Mouse (Mus musculus): ENCODE results near the gene Slc15a4. TPM values are rescaled to one million over a fixed set of nuclear protein-coding genes. Genes with fewer than 3 reads are reported as not detected.

Gene Slc15a4
- polyA plus RNA-seq, 1 experiment from 2014 or later, result 14.1 TPM

DNA sequence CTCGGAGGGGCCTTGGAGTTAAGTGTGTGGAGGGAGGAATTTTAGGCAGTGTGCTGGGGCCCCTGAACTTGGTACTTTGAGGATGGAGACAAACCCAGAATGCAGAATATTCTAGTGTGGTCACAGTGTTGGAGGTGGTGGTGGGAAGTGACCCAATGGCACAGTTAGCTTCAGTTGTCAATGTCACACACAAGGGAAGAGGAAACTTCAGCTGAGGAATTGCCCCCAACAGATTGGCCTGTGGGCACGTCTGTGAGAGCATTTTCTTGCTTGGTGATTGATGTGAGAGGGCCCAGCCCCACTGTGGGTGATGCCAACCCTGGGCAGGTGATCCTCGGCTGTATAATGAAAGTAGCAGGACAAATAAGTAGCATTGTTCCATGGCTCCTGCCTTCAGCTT lies 13.9 kb downstream of the Slc15a4 start:
- Histone ChIP-seq H3K36me3 (no peaks in the 10 kb centered on the region), H3K9me3 (no peaks in the 10 kb centered on the region), H3K27me3 (replicated peaks) (peaks cover 4% of the 10 kb centered on the region; the same call in 1 of the 2 replicates), H3K4me1 (peaks cover 26% of the 10 kb centered on the region), H3K27ac (replicated peaks) (no peak overlapping the region), H3K4me3 (no peak overlapping the region), H3K9ac (no peak overlapping the region), H3K4me2 (no peak overlapping the region)
- WGBS, result 58% methylated on average over 3 of the region's 3 CpGs
- ATAC-seq (ENCODE audit: extremely low read depth, insufficient number of reproducible peaks, low FRiP score, low TSS enrichment), result no peak

DNA sequence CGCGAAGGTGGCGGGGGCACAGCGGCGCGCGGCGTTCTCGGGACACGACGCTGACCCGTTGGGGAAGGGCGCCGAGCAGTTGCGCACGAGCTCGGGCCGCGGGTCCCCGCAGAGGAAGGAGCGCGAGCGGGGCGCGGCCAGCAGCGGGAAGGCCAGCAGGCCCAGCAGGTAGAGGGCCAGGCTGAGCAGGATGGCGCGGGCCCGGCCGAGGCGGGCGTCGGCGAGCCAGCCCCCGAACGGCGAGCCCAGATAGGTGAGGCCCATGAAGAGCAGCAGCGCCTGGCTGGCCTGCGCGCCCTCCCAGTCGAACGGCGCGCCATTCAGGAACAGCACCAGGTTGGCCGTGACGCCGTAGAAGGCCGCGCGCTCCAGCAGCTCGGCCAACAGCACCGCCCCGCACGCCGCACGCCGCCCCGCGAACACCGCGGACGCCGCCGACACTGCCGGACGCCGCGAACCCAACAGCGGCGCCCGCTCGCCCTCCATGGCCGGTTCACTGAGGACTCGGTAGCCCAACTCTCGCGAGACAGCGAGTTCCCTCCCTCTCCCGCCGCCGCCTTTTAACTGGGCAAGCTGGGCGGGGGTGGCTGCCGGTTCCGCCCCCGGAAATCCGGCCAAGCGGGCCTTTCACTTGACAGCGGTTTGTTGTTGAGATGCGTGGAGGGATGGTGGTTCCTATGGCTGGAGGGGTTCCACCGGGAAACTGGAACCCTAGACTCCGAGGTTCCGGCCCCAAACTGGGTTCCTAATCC lies 15.6 kb downstream of the Slc15a4 start:
- H3K27me3 ChIP-seq (replicated peaks), result peaks cover 4% of the 10 kb centered on the region; the same call in 1 of the 2 replicates
- peak overlapping the region; percentile 96 for H3K9ac ChIP-seq
- WGBS, result under 1% methylated on average over 87 of the region's 91 CpGs

GRCm38 (mm10) chr5:127616151-127616550 lies 16.5 kb downstream of the Slc15a4 start:
- no peaks in the 10 kb centered on the region for H3K27me3 ChIP-seq (replicated peaks)
- H3K9me3 ChIP-seq, result no peaks in the 10 kb centered on the region
- H3K4me2 ChIP-seq, result peak overlapping the region; percentile 84
- no peak for ATAC-seq (ENCODE audit: extremely low read depth, insufficient number of reproducible peaks, low FRiP score, low TSS enrichment)
- H3K9ac ChIP-seq, result peak overlapping the region; percentile 96
- no peaks in the 10 kb centered on the region for H3K36me3 ChIP-seq
- no peak overlapping the region for H3K27ac ChIP-seq (replicated peaks)
- peaks cover 51% of the 10 kb centered on the region for H3K4me1 ChIP-seq
- 6% methylated on average over 5 of the region's 5 CpGs for WGBS
- peak overlapping the region; percentile 90 for H3K4me3 ChIP-seq

More for the DNA sequence above, 15.6 kb downstream of the Slc15a4 start:
- H3K4me2 ChIP-seq, result peak overlapping the region; percentile 84
- H3K4me3 ChIP-seq, result peak overlapping the region; percentile 90
- H3K36me3 ChIP-seq, result no peaks in the 10 kb centered on the region
- ATAC-seq (ENCODE audit: extremely low read depth, insufficient number of reproducible peaks, low FRiP score, low TSS enrichment), result peak; percentile 72
- H3K4me1 ChIP-seq, result peaks cover 42% of the 10 kb centered on the region
- H3K27ac ChIP-seq (replicated peaks), result peak overlapping the region; percentile 74
- no peaks in the 10 kb centered on the region for H3K9me3 ChIP-seq

DNA sequence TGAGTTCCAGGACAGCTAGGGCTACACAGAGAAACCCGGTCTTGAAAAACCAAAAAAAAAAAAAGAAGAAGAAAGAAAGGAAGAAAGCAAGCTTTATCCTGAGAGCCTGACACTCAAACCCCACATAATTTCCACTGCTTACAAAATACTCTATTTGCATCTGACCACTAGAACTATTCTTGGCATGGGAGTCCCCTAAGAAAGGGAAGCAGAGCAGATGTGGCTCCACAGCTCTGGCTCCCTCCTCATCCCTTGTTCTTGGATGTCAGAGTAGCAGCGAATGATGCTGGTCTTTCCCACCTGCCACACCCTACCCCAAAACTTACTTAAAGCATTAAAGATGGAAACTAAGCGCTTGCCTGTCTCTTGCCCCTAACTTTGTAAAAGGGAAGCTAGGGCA lies 17.2 kb downstream of the Slc15a4 start:
- Histone ChIP-seq H3K4me2 (peak overlapping the region; percentile 84), H3K27ac (replicated peaks) (no peak overlapping the region), H3K4me1 (peaks cover 58% of the 10 kb centered on the region), H3K27me3 (replicated peaks) (no peaks in the 10 kb centered on the region), H3K4me3 (peak overlapping the region; percentile 90), H3K9me3 (no peaks in the 10 kb centered on the region), H3K36me3 (no peaks in the 10 kb centered on the region), H3K9ac (peak overlapping the region; percentile 96)
- ATAC-seq (ENCODE audit: extremely low read depth, insufficient number of reproducible peaks, low FRiP score, low TSS enrichment), result no peak
- 80% methylated on average over 3 of the region's 3 CpGs for WGBS

DNA sequence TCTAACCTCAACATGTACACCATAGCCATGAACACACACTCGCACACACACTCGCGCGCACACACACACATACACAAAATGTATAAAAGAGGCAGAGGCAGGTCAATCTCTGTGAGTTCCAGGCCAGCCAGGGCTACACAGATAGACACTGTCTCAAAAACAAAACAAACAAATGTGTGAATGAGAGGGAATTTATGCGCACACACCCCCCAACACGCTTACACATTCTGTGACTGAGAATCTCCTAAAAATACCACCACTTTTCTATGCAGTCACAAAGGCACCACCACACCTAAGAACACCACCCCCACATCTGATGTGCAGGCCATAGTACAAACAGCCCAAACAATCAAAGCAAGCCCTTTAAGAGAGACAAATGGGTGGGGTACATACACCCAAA lies 20.3 kb downstream of the Slc15a4 start:
- Histone ChIP-seq H3K27ac (replicated peaks) (no peak overlapping the region), H3K9me3 (no peaks in the 10 kb centered on the region), H3K36me3 (peaks cover 14% of the 10 kb centered on the region), H3K27me3 (replicated peaks) (no peaks in the 10 kb centered on the region), H3K4me1 (peaks cover 84% of the 10 kb centered on the region), H3K9ac (no peak overlapping the region), H3K4me2 (no peak overlapping the region), H3K4me3 (no peak overlapping the region)
- 96% methylated on average over 6 of the region's 6 CpGs for WGBS
- ATAC-seq (ENCODE audit: extremely low read depth, insufficient number of reproducible peaks, low FRiP score, low TSS enrichment), result no peak

- peak overlapping the region; percentile 57 for H3K27ac ChIP-seq (replicated peaks)
- peak overlapping the region; percentile 37; the same call in 1 of the 2 replicates for H3K9ac ChIP-seq
- H3K4me2 ChIP-seq, result peak overlapping the region; percentile 35
- H3K4me3 ChIP-seq, result no peak overlapping the region
- ATAC-seq (ENCODE audit: extremely low read depth, insufficient number of reproducible peaks, low FRiP score, low TSS enrichment), result no peak
- WGBS, result 61% methylated on average over 1 of the region's 1 CpGs
- peaks cover 19% of the 10 kb centered on the region for H3K36me3 ChIP-seq
- H3K9me3 ChIP-seq, result no peaks in the 10 kb centered on the region
- H3K27me3 ChIP-seq (replicated peaks), result no peaks in the 10 kb centered on the region
- H3K4me1 ChIP-seq, result peaks cover 86% of the 10 kb centered on the region
These were observed 20.8 kb downstream of the Slc15a4 start for GRCm38 (mm10) chr5:127611881-127612280.

DNA sequence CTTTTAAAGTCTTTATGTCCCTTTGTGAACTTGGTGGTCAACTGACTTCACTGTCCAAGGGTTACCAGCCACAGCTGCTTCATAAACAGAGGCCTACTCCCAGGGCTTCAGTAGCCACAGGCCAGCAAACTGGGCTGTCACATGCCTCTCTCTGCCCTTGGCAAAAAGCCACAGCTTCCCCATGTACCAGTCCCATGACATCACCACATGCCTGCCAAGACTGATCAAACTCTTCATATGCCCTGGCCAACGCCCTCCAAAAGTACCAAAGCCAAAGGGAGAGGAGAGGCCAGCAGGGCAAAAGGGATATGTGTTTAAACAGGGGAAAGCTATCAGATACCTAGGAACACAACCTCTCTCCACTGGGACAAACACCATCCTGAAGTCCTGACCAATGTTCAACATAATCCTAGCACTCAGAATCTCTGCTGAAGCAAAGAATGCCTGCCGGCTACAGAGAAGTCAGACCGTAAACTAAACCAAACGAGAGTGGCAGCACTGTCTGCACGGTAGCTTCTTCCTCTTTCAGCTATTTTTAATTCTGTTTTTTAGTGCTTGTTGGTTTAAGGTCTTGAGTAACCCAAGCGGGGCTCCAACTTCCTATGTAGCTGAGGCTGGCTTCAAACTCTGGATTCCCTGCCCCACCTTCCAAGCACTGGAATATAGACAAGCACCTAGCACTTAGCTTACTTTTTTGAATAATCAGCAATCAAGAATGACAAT lies 21.7 kb downstream of the Slc15a4 start:
- Histone ChIP-seq H3K4me3 (no peak overlapping the region), H3K9me3 (no peaks in the 10 kb centered on the region), H3K4me2 (peak overlapping the region; percentile 35), H3K4me1 (peaks cover 81% of the 10 kb centered on the region), H3K36me3 (peaks cover 29% of the 10 kb centered on the region), H3K27ac (replicated peaks) (peak overlapping the region; percentile 57), H3K9ac (no peak overlapping the region), H3K27me3 (replicated peaks) (no peaks in the 10 kb centered on the region)
- 56% methylated on average over 6 of the region's 6 CpGs for WGBS
- no peak for ATAC-seq (ENCODE audit: extremely low read depth, insufficient number of reproducible peaks, low FRiP score, low TSS enrichment)

- Histone ChIP-seq H3K27me3 (replicated peaks) (no peaks in the 10 kb centered on the region), H3K4me2 (peak overlapping the region; percentile 26), H3K4me1 (peaks cover 64% of the 10 kb centered on the region), H3K27ac (replicated peaks) (peak overlapping the region; percentile 49), H3K9me3 (no peaks in the 10 kb centered on the region), H3K9ac (peak overlapping the region; percentile 37), H3K36me3 (peaks cover 45% of the 10 kb centered on the region), H3K4me3 (no peak overlapping the region)
- WGBS, result 46% methylated on average over 7 of the region's 7 CpGs
- ATAC-seq (ENCODE audit: extremely low read depth, insufficient number of reproducible peaks, low FRiP score, low TSS enrichment), result no peak
These were observed 23.4 kb downstream of the Slc15a4 start for GRCm38 (mm10) chr5:127609191-127609714.

DNA sequence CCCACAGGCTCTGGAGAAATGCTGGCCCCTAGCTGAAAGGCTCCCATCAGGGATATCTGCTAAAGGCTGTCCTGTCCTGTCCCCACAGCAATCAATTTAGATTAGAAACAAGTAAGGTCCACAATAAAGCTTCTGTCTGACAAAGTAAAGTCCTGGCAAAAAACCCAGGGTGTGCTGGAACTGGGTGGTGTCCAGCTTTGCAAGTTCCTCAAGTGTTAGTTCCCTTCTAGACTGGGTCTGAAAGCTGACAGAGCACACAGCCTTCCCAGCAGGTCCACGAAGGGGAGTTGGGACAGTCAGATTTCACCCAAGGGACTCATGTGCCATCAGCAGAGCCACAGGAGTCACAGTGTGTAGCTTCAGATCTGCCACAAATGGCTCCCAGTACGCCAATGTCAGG lies 25.2 kb downstream of the Slc15a4 start:
- WGBS, result 86% methylated on average over 2 of the region's 2 CpGs
- Histone ChIP-seq H3K4me3 (no peak overlapping the region), H3K4me2 (no peak overlapping the region), H3K27ac (replicated peaks) (no peak overlapping the region), H3K4me1 (peaks cover 49% of the 10 kb centered on the region), H3K27me3 (replicated peaks) (no peaks in the 10 kb centered on the region), H3K9ac (no peak overlapping the region), H3K9me3 (no peaks in the 10 kb centered on the region), H3K36me3 (peaks cover 62% of the 10 kb centered on the region)
- ATAC-seq (ENCODE audit: extremely low read depth, insufficient number of reproducible peaks, low FRiP score, low TSS enrichment), result no peak

- H3K4me1 ChIP-seq, result 0 out of 2 replicates have a peak, but pooled peaks cover 6% of the 10 kb centered on the region
- H3K36me3 ChIP-seq, result peaks cover 99% of the 10 kb centered on the region
- ATAC-seq (ENCODE audit: extremely low read depth, insufficient number of reproducible peaks, low FRiP score, low TSS enrichment), result no peak
- no peaks in the 10 kb centered on the region for H3K9me3 ChIP-seq
- no peak overlapping the region for H3K27ac ChIP-seq (replicated peaks)
- no peak overlapping the region for H3K9ac ChIP-seq
- WGBS, result 89% methylated on average over 5 of the region's 5 CpGs
- H3K4me3 ChIP-seq, result no peak overlapping the region
- H3K4me2 ChIP-seq, result no peak overlapping the region
- no peaks in the 10 kb centered on the region for H3K27me3 ChIP-seq (replicated peaks)
These were observed 29.7 kb downstream of the Slc15a4 start for GRCm38 (mm10) chr5:127602996-127603395.

- WGBS, result 83% methylated on average over 7 of the region's 7 CpGs
- Histone ChIP-seq H3K9ac (no peak overlapping the region), H3K9me3 (no peaks in the 10 kb centered on the region)
These were observed 35.8 kb downstream of the Slc15a4 start for GRCm38 (mm10) chr5:127596862-127597261.

More at GRCm38 (mm10) chr5:127596862-127597261, 35.8 kb downstream of the Slc15a4 start:
- Histone ChIP-seq H3K27ac (replicated peaks) (no peak overlapping the region), H3K4me1 (no peaks in the 10 kb centered on the region), H3K27me3 (replicated peaks) (no peaks in the 10 kb centered on the region), H3K36me3 (peaks cover 100% of the 10 kb centered on the region), H3K4me2 (no peak overlapping the region), H3K4me3 (no peak overlapping the region)
- no peak for ATAC-seq (ENCODE audit: extremely low read depth, insufficient number of reproducible peaks, low FRiP score, low TSS enrichment)
